Mouse (Mus musculus): ENCODE data around the gene Gucy2e.

Gene Gucy2e

DNA sequence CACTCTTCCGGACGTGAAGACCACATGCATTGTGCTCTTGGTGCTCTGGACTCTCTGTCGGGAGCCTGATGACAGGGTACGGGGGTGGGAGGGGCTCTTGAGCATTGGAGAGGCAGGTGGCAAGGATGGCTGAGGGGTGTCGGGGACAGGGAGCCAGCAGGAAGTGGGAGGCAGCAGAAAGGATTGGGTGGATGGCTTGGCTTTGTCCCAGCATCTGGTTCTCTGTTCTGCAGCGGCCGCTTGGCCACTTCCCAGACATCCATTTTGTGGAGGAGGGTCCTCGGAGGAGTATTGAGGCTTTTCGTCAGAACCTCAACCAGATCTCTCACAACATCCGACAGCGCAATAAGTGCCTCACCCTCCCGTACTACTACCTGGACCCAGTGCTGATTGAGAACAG lies 67.5 kb downstream of the Gucy2e start:
- peak in 1 of 2 experiments; percentile 41 for DNase-seq

Measured in cerebellum, postnatal 14 days (tissue).